In genomic region chr4:63382676-63383369, GRCm38 (mm10) we compare ENCODE assay signal across 34 mouse cellular contexts. TPM values are rescaled to one million over a fixed set of nuclear protein-coding genes. Genes with fewer than 3 reads are reported as not detected.
DNase-seq lines count a peak whose midpoint lies in the region; ATAC-seq and TF ChIP-seq lines count a peak whose summit lies in the region.
"Had no signal": no experiment of that assay in that cellular context is flagged by ENCODE, and none has a peak within 500 bp of the region (broad histone marks: within the 10 kb centered on the region; RNA-seq: fewer than 3 reads in every experiment).

No protein-coding gene starts in this region.

- H3K9me3 ChIP-seq in MEL (replicated peaks; ENCODE audit: insufficient read depth, low read length), result no peaks in the 10 kb centered on the region
- H3K9me3 ChIP-seq in liver, embryonic 12.5 days (replicated peaks), result no peaks in the 10 kb centered on the region
- H3K9me3 ChIP-seq in liver, postnatal 0 days (ENCODE audit: low read length), result no peaks in the 10 kb centered on the region
- H3K9me3 ChIP-seq: embryonic facial prominence, embryonic 12.5 days; forebrain, embryonic 12.5 days; heart, embryonic 15.5 days; limb, embryonic 12.5 days had no signal

- peaks cover 27 to 37% of the 10 kb centered on the region in 2 experiments for H3K4me1 ChIP-seq in MEL (ENCODE audit: control insufficient read depth in 1 of 2, insufficient read depth in 2 of 2, low read length in 2 of 2)
- H3K4me1 ChIP-seq in liver, embryonic 12.5 days, result peaks cover 43% of the 10 kb centered on the region
- peaks cover 24% of the 10 kb centered on the region for H3K4me1 ChIP-seq in liver, postnatal 0 days (ENCODE audit: insufficient read depth)
- H3K4me1 ChIP-seq: embryonic facial prominence, embryonic 12.5 days; heart, embryonic 15.5 days; limb, embryonic 12.5 days had no signal

- TF ChIP-seq CTCF in MEL (IDR thresholded peaks at IDR 0.05 in 2 of 3, conservative IDR thresholded peaks at IDR 0.05 in 1 of 3; ENCODE audit: control insufficient read depth in 1 of 3, insufficient read depth in 1 of 3, low read depth in 2 of 3, low read length in 3 of 3, poor library complexity in 1 of 3, severe bottlenecking in 1 of 3), result no peak
- TF ChIP-seq CTCF in liver, postnatal 0 days (IDR thresholded peaks at IDR 0.05; ENCODE audit: low read depth), result no peak

- H3K27ac ChIP-seq in MEL (ENCODE audit: control insufficient read depth, low read depth, low read length), result peak overlapping the region; percentile 49
- H3K27ac ChIP-seq in liver, embryonic 12.5 days, result peak overlapping the region; percentile 83
- peak overlapping the region; percentile 55; the same call in 1 of the 2 replicates for H3K27ac ChIP-seq in liver, postnatal 0 days (ENCODE audit: low read depth)
- H3K27ac ChIP-seq: embryonic facial prominence, embryonic 12.5 days; forebrain, embryonic 12.5 days; heart, embryonic 15.5 days; kidney, postnatal 0 days; limb, embryonic 12.5 days had no signal

- WGBS in liver, embryonic 12.5 days (ENCODE audit: insufficient replicate concordance), result 44% methylated on average over 4 of the region's 4 CpGs
- 75% methylated on average over 4 of the region's 4 CpGs for WGBS in liver, postnatal 0 days (ENCODE audit: insufficient replicate concordance)

- peak; percentile 69 for ATAC-seq in erythroblast, adult 5-6 weeks (replicated peaks; ENCODE audit: low FRiP score, poor library complexity, severe bottlenecking)
- peak; percentile 85 for ATAC-seq in liver, embryonic 12.5 days
- ATAC-seq in liver, postnatal 0 days, result peak; percentile 66
- ATAC-seq: forebrain, postnatal 0 days; hindbrain, embryonic 16.5 days; lung, postnatal 0 days had no signal

- TF ChIP-seq RAD21 in MEL (IDR thresholded peaks at IDR 0.05; ENCODE audit: low read depth, low read length), result no peak

- H3K9ac ChIP-seq in MEL (ENCODE audit: control insufficient read depth, low read depth, low read length, poor library complexity, severe bottlenecking), result peak overlapping the region; percentile 25; the same call in 1 of the 2 replicates
- peak overlapping the region; percentile 47; the same call in 1 of the 2 replicates for H3K9ac ChIP-seq in liver, embryonic 12.5 days
- no peak overlapping the region; the same call in 1 of the 2 replicates for H3K9ac ChIP-seq in liver, postnatal 0 days (replicated peaks)
- H3K9ac ChIP-seq: embryonic facial prominence, embryonic 12.5 days; forebrain, embryonic 12.5 days; forebrain, postnatal 0 days; heart, embryonic 15.5 days; limb, embryonic 12.5 days had no signal

- peak overlapping the region; percentile 49 for H3K4me2 ChIP-seq in liver, embryonic 12.5 days
- peak overlapping the region; percentile 52 for H3K4me2 ChIP-seq in liver, postnatal 0 days (ENCODE audit: low read depth, low read length)
- H3K4me2 ChIP-seq: embryonic facial prominence, embryonic 12.5 days; forebrain, embryonic 12.5 days; heart, embryonic 15.5 days; limb, embryonic 12.5 days had no signal

- DNase-seq in MEL (ENCODE audit: low read depth, low spot score), result peak; percentile 24
- no peak for DNase-seq in liver, postnatal 0 days
- DNase-seq in left cerebral cortex, adult 8-10 months (ENCODE audit: low spot score in 2 of 2), result no peak
- no peak for DNase-seq in thymus, postnatal 4 days
- no peak for DNase-seq in cerebellum, adult 18-20 months
- DNase-seq: adrenal gland, postnatal 36 days; cerebellum, adult 9-10 months; embryo, embryonic 11 days; forebrain, postnatal 0 days; gastrocnemius, postnatal 10 days; kidney, adult 18-20 months; kidney, postnatal 4 days; lung, adult 18-20 months; lung, postnatal 4 days; midbrain, embryonic 14.5 days; retina, postnatal 1 day; right cerebral cortex, postnatal 14 days; thymus, adult 2 months had no signal

- no peak for TF ChIP-seq POLR2A in MEL (IDR thresholded peaks at IDR 0.05; ENCODE audit: control insufficient read depth in 1 of 2, insufficient read depth in 1 of 2, low read depth in 1 of 2, low read length in 2 of 2, poor library complexity in 1 of 2)

- peaks cover 0 to 39% of the 10 kb centered on the region in 2 experiments; a peak in 3 of 4 replicates for H3K36me3 ChIP-seq in MEL (ENCODE audit: control insufficient read depth in 1 of 2, insufficient read depth in 2 of 2, low read length in 2 of 2)
- peaks cover 66% of the 10 kb centered on the region for H3K36me3 ChIP-seq in liver, embryonic 12.5 days
- peaks cover 42% of the 10 kb centered on the region for H3K36me3 ChIP-seq in liver, postnatal 0 days (replicated peaks; ENCODE audit: insufficient read depth, low read length)

- no peak overlapping the region for H3K4me3 ChIP-seq in MEL (ENCODE audit: control insufficient read depth in 1 of 2, insufficient read depth in 1 of 2, low read depth in 2 of 2, low read length in 2 of 2)
- no peak overlapping the region for H3K4me3 ChIP-seq in liver, embryonic 12.5 days
- H3K4me3 ChIP-seq in liver, postnatal 0 days (ENCODE audit: low read depth, low read length), result no peak overlapping the region
- H3K4me3 ChIP-seq: embryonic facial prominence, embryonic 12.5 days; forebrain, embryonic 12.5 days; heart, embryonic 15.5 days; limb, embryonic 12.5 days had no signal

- no peaks in the 10 kb centered on the region for H3K27me3 ChIP-seq in MEL (ENCODE audit: control insufficient read depth in 1 of 2, insufficient read depth in 2 of 2, low read length in 2 of 2)
- H3K27me3 ChIP-seq in liver, embryonic 12.5 days (replicated peaks), result no peaks in the 10 kb centered on the region
- H3K27me3 ChIP-seq in liver, postnatal 0 days (ENCODE audit: insufficient read depth, low read length), result no peaks in the 10 kb centered on the region
- H3K27me3 ChIP-seq: embryonic facial prominence, embryonic 12.5 days; forebrain, embryonic 12.5 days; heart, embryonic 15.5 days; limb, embryonic 12.5 days had no signal

- no peaks in the 10 kb centered on the region for H3K79me2 ChIP-seq in MEL (ENCODE audit: control insufficient read depth, insufficient read depth, low read length, poor library complexity)

- peak; percentile 75 to 79 for TF ChIP-seq EP300 in MEL (IDR thresholded peaks at IDR 0.05; ENCODE audit: low read depth in 1 of 2, low read length in 2 of 2)
- TF ChIP-seq EP300 in liver, postnatal 0 days (IDR thresholded peaks at IDR 0.05; ENCODE audit: low read depth), result peak; percentile 93

TF ChIP-seq in MEL, 35 proteins besides CTCF, POLR2A, EP300 and RAD21 (continues in another document):
- TF ChIP-seq NRF1 (IDR thresholded peaks at IDR 0.05; ENCODE audit: insufficient read depth, low read depth, low read length, poor library complexity, severe bottlenecking) (no peak), ZNF384 (IDR thresholded peaks at IDR 0.05; ENCODE audit: low read depth, low read length) (no peak), TAL1 (IDR thresholded peaks at IDR 0.05; ENCODE audit: low read length) (peak; percentile 32), KAT2A (conservative IDR thresholded peaks at IDR 0.05; ENCODE audit: low read depth, low read length) (no peak), ETS1 (IDR thresholded peaks at IDR 0.05; ENCODE audit: low read depth, low read length) (peak; percentile 52; the same call in 1 of the 2 replicates), RCOR1 (IDR thresholded peaks at IDR 0.05; ENCODE audit: low read depth, low read length) (no peak), USF1 (IDR thresholded peaks at IDR 0.05; ENCODE audit: low read depth, low read length) (no peak), BHLHE40 (IDR thresholded peaks at IDR 0.05; ENCODE audit: borderline replicate concordance, low read depth, low read length) (0 out of 2 replicates have a peak, but pooled peaks have one; percentile 16), GATA1 (IDR thresholded peaks at IDR 0.05; ENCODE audit: low read depth, low read length) (peak; percentile 76)

RNA-seq across cellular contexts. Expression of gene Akna, which starts 20.3 kb away (rescaled TPM):
- 3.9 and 6.2 TPM in 2 replicates for total RNA-seq in MEL (2012; rRNA removed)
- polyA plus RNA-seq in MEL (2012; ENCODE audit: insufficient read depth in 1 of 2, insufficient read length in 2 of 2, low read depth in 1 of 2, low replicate concordance in 2 of 2, missing spikeins in 1 of 2), result 10 to 100 TPM in 1 of 2 experiments, not detected in 1; 14.1 TPM
- total RNA-seq in erythroblast, adult 5-6 weeks (2015; ENCODE audit: low replicate concordance), result 16.9 and 18.4 TPM in 2 replicates
- 8.2 and 9.5 TPM in 2 replicates for total RNA-seq in erythroblast, adult 5-6 weeks (2017; ENCODE audit: low replicate concordance)
- polyA plus RNA-seq in liver, embryonic 12.5 days (2016; fragmentation: Nextera tagmentation; extraction: Ambion mirVana), result 5.4 and 5.7 TPM in 2 replicates
- 4.6 and 5.2 TPM in 2 replicates for polyA plus RNA-seq in liver, postnatal 0 days (2015; fragmentation: Nextera tagmentation; extraction: Ambion mirVana)
- 1 to 10 TPM; 3.6 to 5.3 (median 4.5) TPM for total RNA-seq in left cerebral cortex, adult 8-10 months (2022)

RNA-seq across cellular contexts. Expression of gene Orm2, which starts 20.6 kb away (rescaled TPM):
- not detected in 2 replicates for total RNA-seq in MEL (2012; rRNA removed)
- not detected for polyA plus RNA-seq in MEL (2012; ENCODE audit: insufficient read depth in 1 of 2, insufficient read length in 2 of 2, low read depth in 1 of 2, low replicate concordance in 2 of 2, missing spikeins in 1 of 2)
- not detected in 2 replicates for total RNA-seq in erythroblast, adult 5-6 weeks (2015; ENCODE audit: low replicate concordance)
- total RNA-seq in erythroblast, adult 5-6 weeks (2017; ENCODE audit: low replicate concordance), result not detected in 2 replicates
- not detected in 2 replicates for polyA plus RNA-seq in liver, embryonic 12.5 days (2016; fragmentation: Nextera tagmentation; extraction: Ambion mirVana)
- polyA plus RNA-seq in liver, postnatal 0 days (2015; fragmentation: Nextera tagmentation; extraction: Ambion mirVana), result not detected in 2 replicates
- total RNA-seq in left cerebral cortex, adult 8-10 months (2022), result not detected
- total RNA-seq: forebrain, postnatal 0 days; left cerebral cortex, postnatal 25 days; monocyte, adult 5-6 weeks had no signal
- polyA plus RNA-seq: embryonic facial prominence, embryonic 12.5 days; forebrain, embryonic 12.5 days; forebrain, postnatal 0 days; heart, embryonic 15.5 days; hindbrain, embryonic 11.5 days; hindbrain, embryonic 16.5 days; intestine, embryonic 14.5 days; kidney, postnatal 0 days; limb, embryonic 12.5 days; midbrain, embryonic 14.5 days; neural tube, embryonic 14.5 days; small intestine, adult 2 months; stomach, embryonic 16.5 days had no signal

RNA-seq across cellular contexts. Expression of gene Orm3, which starts 26.9 kb away (rescaled TPM):
- not detected in 2 replicates for total RNA-seq in MEL (2012; rRNA removed)
- polyA plus RNA-seq in MEL (2012; ENCODE audit: insufficient read depth in 1 of 2, insufficient read length in 2 of 2, low read depth in 1 of 2, low replicate concordance in 2 of 2, missing spikeins in 1 of 2), result not detected
- not detected in 2 replicates for total RNA-seq in erythroblast, adult 5-6 weeks (2015; ENCODE audit: low replicate concordance)
- total RNA-seq in erythroblast, adult 5-6 weeks (2017; ENCODE audit: low replicate concordance), result not detected in 2 replicates
- not detected in 2 replicates for polyA plus RNA-seq in liver, embryonic 12.5 days (2016; fragmentation: Nextera tagmentation; extraction: Ambion mirVana)
- not detected in 2 replicates for polyA plus RNA-seq in liver, postnatal 0 days (2015; fragmentation: Nextera tagmentation; extraction: Ambion mirVana)
- total RNA-seq in left cerebral cortex, adult 8-10 months (2022), result not detected
- total RNA-seq: forebrain, postnatal 0 days; gastrocnemius, postnatal 10 days; left cerebral cortex, postnatal 25 days; monocyte, adult 5-6 weeks had no signal
- polyA plus RNA-seq: embryonic facial prominence, embryonic 12.5 days; forebrain, embryonic 12.5 days; forebrain, postnatal 0 days; heart, embryonic 15.5 days; hindbrain, embryonic 11.5 days; hindbrain, embryonic 16.5 days; intestine, embryonic 14.5 days; kidney, postnatal 0 days; limb, embryonic 12.5 days; midbrain, embryonic 14.5 days; neural tube, embryonic 14.5 days; small intestine, adult 2 months; stomach, embryonic 16.5 days had no signal

RNA-seq across cellular contexts. Expression of gene Orm1, which starts 38.5 kb away (rescaled TPM):
- not detected in 2 replicates for total RNA-seq in MEL (2012; rRNA removed)
- polyA plus RNA-seq in MEL (2012; ENCODE audit: insufficient read depth in 1 of 2, insufficient read length in 2 of 2, low read depth in 1 of 2, low replicate concordance in 2 of 2, missing spikeins in 1 of 2), result not detected
- 26.3 TPM in 1 of 2 replicates, not detected in the other for total RNA-seq in erythroblast, adult 5-6 weeks (2015; ENCODE audit: low replicate concordance)
- total RNA-seq in erythroblast, adult 5-6 weeks (2017; ENCODE audit: low replicate concordance), result 14.8 and 18.0 TPM in 2 replicates
- not detected in 2 replicates for polyA plus RNA-seq in liver, embryonic 12.5 days (2016; fragmentation: Nextera tagmentation; extraction: Ambion mirVana)
- polyA plus RNA-seq in liver, postnatal 0 days (2015; fragmentation: Nextera tagmentation; extraction: Ambion mirVana), result 2.5 and 4.5 TPM in 2 replicates
- not detected for total RNA-seq in left cerebral cortex, adult 8-10 months (2022)
- total RNA-seq: forebrain, postnatal 0 days; left cerebral cortex, postnatal 25 days; monocyte, adult 5-6 weeks had no signal
- polyA plus RNA-seq: embryonic facial prominence, embryonic 12.5 days; forebrain, embryonic 12.5 days; forebrain, postnatal 0 days; heart, embryonic 15.5 days; hindbrain, embryonic 11.5 days; hindbrain, embryonic 16.5 days; intestine, embryonic 14.5 days; kidney, postnatal 0 days; limb, embryonic 12.5 days; midbrain, embryonic 14.5 days; neural tube, embryonic 14.5 days; small intestine, adult 2 months had no signal
